Mouse (Mus musculus) midbrain, embryonic 10.5 days (tissue): ENCODE measurements around the gene Tead1. TPM values are rescaled to one million over a fixed set of nuclear protein-coding genes. Genes with fewer than 3 reads are reported as not detected.

ENCODE experiments used
- DNase-seq: peaks from one replicate; pipeline ENCODE4 v3.0.0-alpha.2; 2017; ENCODE audit warnings: low spot score
- H3K27ac ChIP-seq: fragments of 300-500 bp; sonication (generic); replicated peaks from 2 replicates; pipeline ENCODE4 v1.5.1; 2016; ENCODE audit warnings: mild to moderate bottlenecking
- H3K27me3 ChIP-seq: fragments of 300-500 bp; sonication (generic); 2 replicates; pipeline ENCODE4 v1.6.1; 2016; ENCODE audit warnings: low read depth, mild to moderate bottlenecking; ENCODE audit not compliant: poor library complexity, severe bottlenecking
- H3K36me3 ChIP-seq: fragments of 300-500 bp; sonication (generic); 2 replicates; pipeline ENCODE4 v1.6.1; 2016; ENCODE audit warnings: mild to moderate bottlenecking, moderate library complexity
- H3K4me1 ChIP-seq: fragments of 300-500 bp; sonication (generic); 2 replicates; pipeline ENCODE4 v1.6.1; 2016
- H3K4me3 ChIP-seq: fragments of 300-500 bp; sonication (generic); 2 replicates; pipeline ENCODE4 v1.5.1; 2016; ENCODE audit warnings: mild to moderate bottlenecking, moderate library complexity
- H3K9me3 ChIP-seq: fragments of 300-500 bp; sonication (generic); replicated peaks from 2 replicates; pipeline ENCODE4 v1.6.1; 2016; ENCODE audit warnings: mild to moderate bottlenecking
- WGBS: fragments of 180-500 bp; shearing (Covaris S2); methylation state at CpG from one replicate; pipeline ENCODE4 v1.1.7; 2016; 5-methylcytosine and 5-hydroxymethylcytosine counted together
- polyA plus RNA-seq: library from polyadenylated mRNA; unstranded; fragments of >200 nt; fragmentation: Nextera tagmentation; extraction: Ambion mirVana; gene quantifications from 2 replicates; pipeline ENCODE4 v1.2.1, GENCODE M21; 2016

Gene Tead1
- polyA plus RNA-seq, 1 experiment from 2014 or later, result 17.1 TPM

DNA sequence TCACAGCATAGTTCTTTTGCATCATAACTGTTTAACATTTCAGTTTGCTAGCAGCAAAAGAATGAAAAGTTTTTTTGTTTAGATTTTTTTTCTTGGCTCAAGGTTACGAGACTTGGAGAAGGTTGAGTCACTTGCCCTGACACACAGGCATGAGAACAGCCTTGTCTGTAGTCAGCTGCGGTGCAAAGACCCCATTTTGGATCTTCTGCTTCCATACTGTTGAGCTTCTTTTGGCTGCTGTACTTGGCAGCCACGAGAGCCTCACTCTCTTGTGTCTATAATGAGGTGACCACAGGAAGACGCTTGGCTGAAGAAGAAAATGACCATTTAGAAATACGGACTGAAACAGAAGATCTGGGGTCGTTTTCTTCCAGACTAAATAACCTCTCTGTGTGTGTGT lies 159.0 kb downstream of the Tead1 start:
- peaks cover 23% of the 10 kb centered on the region for H3K36me3 ChIP-seq
- H3K4me3 ChIP-seq, result no peak overlapping the region
- peaks cover 11% of the 10 kb centered on the region; the same call in 1 of the 2 replicates for H3K9me3 ChIP-seq
- H3K4me1 ChIP-seq, result peaks cover 47% of the 10 kb centered on the region
- H3K27me3 ChIP-seq, result peaks cover 7% of the 10 kb centered on the region; the same call in 1 of the 2 replicates
- H3K27ac ChIP-seq, result no peak overlapping the region
- DNase-seq, result no peak
- 91% methylated on average over 6 of the region's 6 CpGs for WGBS

DNA sequence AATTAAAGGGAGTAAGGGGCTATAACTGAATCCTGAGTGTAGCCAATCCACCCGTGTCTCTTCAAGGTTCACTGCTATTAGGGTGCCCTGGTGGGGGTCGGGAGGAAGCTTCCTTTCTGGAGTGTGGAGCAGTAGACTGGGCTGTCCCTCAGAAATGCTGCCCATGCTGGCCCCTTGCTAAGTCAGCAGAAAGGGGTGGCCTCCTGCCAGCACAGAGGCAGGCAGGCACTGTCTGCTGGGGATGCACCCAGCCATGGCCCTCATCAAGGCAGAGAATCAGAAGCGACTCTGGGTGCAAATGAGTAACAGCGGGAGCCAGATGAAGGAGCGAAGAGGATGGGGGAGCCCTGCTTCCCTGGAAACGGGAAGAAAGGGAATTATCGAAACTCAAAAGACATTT lies 161.2 kb downstream of the Tead1 start:
- no peak for DNase-seq
- WGBS, result 12% methylated on average over 7 of the region's 7 CpGs
- Histone ChIP-seq H3K27ac (peak overlapping the region; percentile 79), H3K4me3 (peak overlapping the region; percentile 20; the same call in 1 of the 2 replicates), H3K36me3 (peaks cover 23% of the 10 kb centered on the region), H3K4me1 (peaks cover 46% of the 10 kb centered on the region), H3K27me3 (peaks cover 7% of the 10 kb centered on the region; the same call in 1 of the 2 replicates), H3K9me3 (peaks cover 11% of the 10 kb centered on the region; the same call in 1 of the 2 replicates)

DNA sequence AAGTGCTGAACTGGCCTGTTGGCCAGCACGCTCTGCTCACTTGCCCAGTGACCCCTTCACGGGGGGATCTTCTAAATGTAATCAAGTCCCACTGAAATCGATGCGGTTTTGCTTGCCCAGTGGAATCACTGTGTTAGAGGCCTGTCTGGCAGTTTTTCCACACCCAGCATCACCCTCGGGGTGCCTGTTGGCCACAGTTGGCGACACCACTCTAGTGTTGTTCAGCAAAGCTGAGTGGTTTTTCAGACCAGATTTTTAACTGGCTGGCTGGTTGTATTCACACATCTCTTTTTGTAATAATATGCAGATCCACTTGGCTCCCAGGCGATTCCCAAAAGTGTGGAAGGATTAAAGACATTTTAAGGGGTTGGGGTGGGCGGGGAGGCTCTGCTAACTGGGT lies 161.8 kb downstream of the Tead1 start:
- DNase-seq, result peak; percentile 24
- H3K27ac ChIP-seq, result peak overlapping the region; percentile 79
- peaks cover 7% of the 10 kb centered on the region; the same call in 1 of the 2 replicates for H3K27me3 ChIP-seq
- peak overlapping the region; percentile 20; the same call in 1 of the 2 replicates for H3K4me3 ChIP-seq
- H3K4me1 ChIP-seq, result peaks cover 45% of the 10 kb centered on the region
- 18% methylated on average over 8 of the region's 8 CpGs for WGBS
- H3K36me3 ChIP-seq, result peaks cover 23% of the 10 kb centered on the region
- peaks cover 11% of the 10 kb centered on the region; the same call in 1 of the 2 replicates for H3K9me3 ChIP-seq

DNA sequence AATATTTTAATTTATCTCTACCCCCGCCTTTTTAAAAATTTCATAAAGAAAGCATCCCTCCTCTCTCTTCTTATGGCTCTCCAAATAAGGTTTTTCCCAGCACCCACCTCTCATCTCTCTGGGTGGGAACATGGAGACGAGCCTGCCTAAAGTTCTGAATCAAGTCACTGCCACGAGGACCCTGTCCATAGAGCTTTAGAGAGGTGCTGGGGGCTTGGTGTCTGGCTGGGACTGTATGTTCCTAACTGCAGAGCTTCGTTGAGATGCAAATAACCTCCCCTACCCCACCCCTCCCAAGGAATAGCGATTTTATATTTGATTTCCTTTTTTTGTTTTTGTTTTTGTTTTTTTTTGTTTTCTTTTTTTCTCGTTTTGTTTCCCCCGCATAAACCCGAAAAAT lies 162.4 kb downstream of the Tead1 start:
- Histone ChIP-seq H3K4me3 (peak overlapping the region; percentile 32; the same call in 1 of the 2 replicates), H3K4me1 (peaks cover 44% of the 10 kb centered on the region), H3K27ac (peak overlapping the region; percentile 79), H3K9me3 (peaks cover 11% of the 10 kb centered on the region; the same call in 1 of the 2 replicates), H3K27me3 (peaks cover 7% of the 10 kb centered on the region; the same call in 1 of the 2 replicates), H3K36me3 (peaks cover 19% of the 10 kb centered on the region)
- DNase-seq, result no peak
- WGBS, result 9% methylated on average over 8 of the region's 8 CpGs

DNA sequence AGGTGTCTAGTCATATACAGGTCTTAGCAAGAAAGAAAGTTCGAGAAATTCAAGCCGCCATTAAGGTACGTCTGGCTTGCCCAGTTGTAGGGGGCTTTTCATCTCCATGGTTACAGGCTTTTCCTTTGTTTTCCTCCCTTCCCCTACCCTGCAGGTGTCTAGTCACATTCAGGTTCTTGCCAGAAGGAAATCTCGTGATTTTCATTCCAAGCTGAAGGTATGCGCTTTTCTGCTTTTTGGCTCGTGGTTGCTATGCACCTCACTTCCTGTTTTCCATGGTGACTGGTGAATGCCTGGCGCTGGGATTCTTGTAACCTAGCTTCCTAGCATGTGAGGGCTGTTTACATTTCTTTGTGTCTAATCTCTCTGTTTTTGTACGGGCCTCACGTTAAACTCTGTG lies 162.8 kb downstream of the Tead1 start:
- H3K27me3 ChIP-seq, result peaks cover 7% of the 10 kb centered on the region; the same call in 1 of the 2 replicates
- H3K9me3 ChIP-seq, result peaks cover 8% of the 10 kb centered on the region; the same call in 1 of the 2 replicates
- H3K27ac ChIP-seq, result peak overlapping the region; percentile 79
- H3K36me3 ChIP-seq, result peaks cover 15% of the 10 kb centered on the region
- peak; percentile 79 for DNase-seq
- H3K4me3 ChIP-seq, result peak overlapping the region; percentile 32; the same call in 1 of the 2 replicates
- 3% methylated on average over 9 of the region's 9 CpGs for WGBS
- peaks cover 44% of the 10 kb centered on the region for H3K4me1 ChIP-seq

DNA sequence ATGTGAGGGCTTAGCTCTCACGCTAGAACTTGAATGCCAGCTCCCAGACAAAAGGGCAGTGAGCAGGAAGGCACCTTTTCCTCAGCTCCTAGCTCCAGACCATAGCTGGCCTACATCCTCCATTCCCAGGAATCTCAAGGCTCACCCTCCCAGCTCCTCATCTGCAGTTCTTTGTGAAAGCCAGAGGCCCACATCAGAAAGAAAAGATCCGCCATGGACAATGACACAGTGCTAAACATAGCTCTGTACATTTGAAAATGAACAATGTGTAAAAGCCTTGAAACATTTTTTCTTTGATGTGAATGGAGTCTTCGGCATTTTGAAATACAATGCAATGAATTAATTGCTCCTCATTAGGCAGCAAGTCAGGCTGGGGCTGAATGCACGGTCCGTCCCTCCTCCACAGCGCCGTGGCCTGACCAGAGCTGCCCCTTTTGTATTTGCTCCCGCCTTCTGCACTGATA lies 172.2 kb downstream of the Tead1 start:
- Histone ChIP-seq H3K9me3 (no peaks in the 10 kb centered on the region), H3K27me3 (peaks cover 18% of the 10 kb centered on the region), H3K4me1 (peaks cover 69% of the 10 kb centered on the region), H3K4me3 (no peak overlapping the region), H3K27ac (peak overlapping the region; percentile 84), H3K36me3 (peaks cover 24% of the 10 kb centered on the region)
- WGBS, result 21% methylated on average over 8 of the region's 8 CpGs
- DNase-seq, result peak; percentile 38

DNA sequence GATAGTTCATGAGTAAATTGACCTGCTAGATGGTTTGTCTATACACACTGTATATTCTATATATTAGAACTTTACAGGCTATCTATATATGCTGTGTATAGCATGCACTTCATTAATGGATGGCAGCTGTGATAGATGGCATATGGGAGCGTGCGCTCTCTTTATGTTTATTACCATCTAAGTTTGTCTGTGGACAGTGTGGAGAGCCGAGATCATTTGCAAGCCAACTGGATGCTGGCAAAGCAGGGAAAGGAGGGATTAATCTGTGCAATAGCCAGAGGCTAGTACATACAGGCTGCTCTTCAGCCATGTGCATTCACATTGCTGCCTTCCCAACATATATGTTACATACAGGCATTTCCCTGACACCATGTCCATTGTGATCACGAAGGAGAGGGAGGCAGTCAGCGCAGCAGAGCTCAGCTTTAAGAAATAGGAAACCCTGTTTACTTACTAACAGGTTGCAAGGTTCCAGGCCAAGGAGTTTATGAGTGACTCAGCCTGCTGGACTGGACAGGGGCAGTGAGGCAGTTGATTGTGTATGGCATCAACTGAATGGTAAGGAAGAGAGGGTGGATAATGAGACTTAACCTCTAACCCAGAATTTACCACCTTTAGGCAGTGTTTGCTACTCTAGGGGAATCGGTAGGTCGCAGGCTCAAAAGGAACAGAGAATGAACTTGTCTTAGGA lies 173.2 kb downstream of the Tead1 start:
- no peak for DNase-seq
- 64% methylated on average over 7 of the region's 7 CpGs for WGBS
- Histone ChIP-seq H3K4me1 (peaks cover 74% of the 10 kb centered on the region), H3K36me3 (peaks cover 26% of the 10 kb centered on the region), H3K9me3 (no peaks in the 10 kb centered on the region), H3K27me3 (peaks cover 18% of the 10 kb centered on the region), H3K27ac (peak overlapping the region; percentile 38; the same call in 1 of the 2 replicates), H3K4me3 (no peak overlapping the region)

DNA sequence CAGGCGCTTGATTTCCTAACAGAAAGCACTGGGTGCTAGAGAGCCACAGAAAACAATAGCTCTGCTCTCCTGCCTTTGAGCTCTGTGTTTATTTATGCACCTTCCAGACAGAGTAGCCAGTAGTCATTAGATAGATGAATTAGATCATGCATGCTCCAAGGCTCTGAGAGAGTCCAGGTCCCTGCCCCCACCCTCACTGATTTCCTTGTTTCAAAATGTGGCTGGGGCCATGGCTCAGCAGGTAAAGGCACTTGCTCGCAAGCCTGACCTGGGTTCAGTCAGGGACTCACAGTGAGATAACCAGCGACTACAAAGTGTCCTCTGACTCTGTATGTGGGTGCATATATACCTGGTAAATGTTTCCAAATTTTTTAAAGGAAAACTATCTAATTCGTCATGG lies 174.7 kb downstream of the Tead1 start:
- DNase-seq, result no peak

DNA sequence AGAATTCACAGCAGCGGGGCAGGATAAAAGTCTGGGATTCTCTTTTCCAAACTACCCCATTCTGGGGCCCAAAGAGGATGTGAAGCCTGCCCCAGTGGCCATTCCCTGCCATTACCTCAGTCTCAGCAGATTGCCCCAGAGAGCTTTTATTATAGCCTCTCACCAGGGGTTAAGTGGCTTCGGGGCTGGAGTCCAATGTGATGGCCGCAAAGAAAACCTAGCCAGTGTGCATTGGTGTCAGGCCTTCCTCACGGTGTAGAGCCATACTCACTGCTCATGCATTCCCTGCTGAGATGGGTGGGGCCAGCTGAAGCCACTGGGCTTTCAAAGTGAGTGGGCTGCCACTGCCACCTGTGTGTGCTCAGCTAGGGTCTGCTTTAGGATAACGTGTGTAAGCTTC lies 175.4 kb downstream of the Tead1 start:
- Histone ChIP-seq H3K36me3 (peaks cover 35% of the 10 kb centered on the region), H3K27ac (no peak overlapping the region), H3K4me1 (peaks cover 70% of the 10 kb centered on the region), H3K27me3 (peaks cover 11% of the 10 kb centered on the region), H3K9me3 (no peaks in the 10 kb centered on the region), H3K4me3 (no peak overlapping the region)
- 27% methylated on average over 5 of the region's 5 CpGs for WGBS
- peak; percentile 36 for DNase-seq

More for the DNA sequence above, 174.7 kb downstream of the Tead1 start:
- Histone ChIP-seq H3K36me3 (peaks cover 38% of the 10 kb centered on the region), H3K4me3 (no peak overlapping the region), H3K4me1 (peaks cover 72% of the 10 kb centered on the region), H3K27me3 (peaks cover 17% of the 10 kb centered on the region), H3K27ac (no peak overlapping the region), H3K9me3 (no peaks in the 10 kb centered on the region)
- WGBS, result 67% methylated on average over 4 of the region's 4 CpGs

DNA sequence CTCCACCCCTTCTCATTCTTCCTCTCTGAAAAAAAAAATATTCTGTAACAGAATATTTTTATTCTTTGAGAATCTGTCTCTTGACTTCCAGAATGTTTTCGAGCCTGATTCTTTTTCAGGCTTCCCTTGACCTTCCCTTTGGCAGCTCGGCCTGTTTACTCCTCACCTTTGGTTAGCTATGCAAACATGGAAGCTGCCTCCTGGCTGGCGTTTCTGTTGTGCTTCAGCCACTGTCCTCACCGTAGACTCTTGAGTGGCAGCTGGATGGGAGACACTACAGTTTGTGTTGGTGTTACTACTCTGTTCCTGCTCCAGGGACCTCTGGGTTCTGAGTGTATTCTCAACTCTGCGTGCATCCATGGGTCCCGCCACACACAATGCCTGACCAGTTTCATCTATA lies 176.3 kb downstream of the Tead1 start:
- peaks cover 64% of the 10 kb centered on the region for H3K4me1 ChIP-seq

DNA sequence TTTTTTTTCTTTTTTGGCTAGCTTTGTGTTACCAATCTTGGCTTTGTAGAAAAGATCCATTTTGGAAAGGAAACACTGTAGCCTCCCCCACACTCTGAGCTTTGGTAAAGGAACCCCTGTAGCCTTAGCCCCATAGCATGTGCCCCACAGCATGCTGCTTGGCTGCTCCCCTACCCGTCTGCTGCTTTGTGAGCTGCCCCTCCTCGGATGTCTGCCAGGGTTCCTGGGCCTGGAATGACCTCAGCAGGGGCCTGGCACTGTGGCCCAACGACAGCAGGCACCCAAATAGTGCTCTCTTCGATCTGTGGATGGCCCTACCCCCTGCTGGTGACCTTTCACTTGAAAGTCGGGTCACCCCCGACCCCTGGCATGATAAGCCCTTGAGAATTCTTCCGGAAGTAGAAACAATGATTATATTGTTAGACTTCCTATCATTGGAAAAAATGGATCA lies 177.0 kb downstream of the Tead1 start:
- DNase-seq, result no peak
- WGBS, result 28% methylated on average over 7 of the region's 7 CpGs
- H3K4me1 ChIP-seq, result peaks cover 57% of the 10 kb centered on the region

More for the DNA sequence above, 176.3 kb downstream of the Tead1 start:
- no peak for DNase-seq
- WGBS, result 75% methylated on average over 6 of the region's 6 CpGs
- H3K9me3 ChIP-seq, result no peaks in the 10 kb centered on the region
- no peak overlapping the region for H3K4me3 ChIP-seq
- H3K27ac ChIP-seq, result no peak overlapping the region
- H3K27me3 ChIP-seq, result peaks cover 4% of the 10 kb centered on the region; the same call in 1 of the 2 replicates
- peaks cover 34% of the 10 kb centered on the region for H3K36me3 ChIP-seq

DNA sequence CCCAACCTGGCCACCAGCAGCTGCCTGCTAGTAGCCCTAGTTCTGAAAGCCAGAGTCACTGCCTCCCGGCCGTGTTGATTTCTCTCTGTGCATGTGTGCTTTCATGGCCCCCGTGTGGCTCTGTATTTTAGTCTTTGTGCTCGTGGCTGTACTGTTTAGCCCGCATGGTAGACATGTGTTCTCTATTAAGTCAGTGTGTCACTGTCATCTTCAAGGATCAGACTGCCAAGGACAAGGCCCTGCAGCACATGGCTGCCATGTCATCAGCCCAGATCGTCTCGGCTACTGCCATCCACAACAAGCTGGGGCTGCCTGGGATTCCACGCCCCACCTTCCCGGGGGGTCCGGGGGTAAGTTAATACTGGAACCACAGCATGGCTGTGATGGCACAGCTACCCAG lies 177.5 kb downstream of the Tead1 start:
- DNase-seq, result no peak
- Histone ChIP-seq H3K27me3 (peaks cover 4% of the 10 kb centered on the region; the same call in 1 of the 2 replicates), H3K27ac (no peak overlapping the region)

More for the DNA sequence above, 177.0 kb downstream of the Tead1 start:
- Histone ChIP-seq H3K4me3 (no peak overlapping the region), H3K36me3 (peaks cover 36% of the 10 kb centered on the region), H3K27ac (no peak overlapping the region), H3K27me3 (peaks cover 4% of the 10 kb centered on the region; the same call in 1 of the 2 replicates), H3K9me3 (no peaks in the 10 kb centered on the region)

DNA sequence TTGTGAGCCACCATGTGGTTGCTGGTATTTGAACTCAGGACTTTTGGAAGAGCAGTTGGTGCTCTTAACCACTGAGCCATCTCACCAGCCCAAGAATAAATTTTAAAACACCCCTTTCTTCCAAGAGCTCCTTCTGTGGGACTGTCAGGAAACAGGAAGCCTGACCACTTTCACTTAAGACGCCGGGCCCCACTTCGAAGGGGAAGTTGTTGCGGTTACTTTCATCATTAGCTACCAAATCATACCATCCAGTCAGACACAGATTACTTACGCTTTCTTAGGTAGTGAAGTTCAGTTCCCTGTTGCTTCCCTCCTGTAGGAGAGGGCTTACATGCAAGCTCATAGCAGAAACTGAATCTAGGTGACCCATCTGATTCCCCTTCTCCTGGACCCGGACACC lies 180.8 kb downstream of the Tead1 start:
- DNase-seq, result no peak
- 89% methylated on average over 6 of the region's 6 CpGs for WGBS
- Histone ChIP-seq H3K36me3 (peaks cover 73% of the 10 kb centered on the region), H3K4me3 (no peak overlapping the region), H3K27me3 (no peaks in the 10 kb centered on the region), H3K4me1 (peaks cover 19% of the 10 kb centered on the region), H3K9me3 (no peaks in the 10 kb centered on the region), H3K27ac (no peak overlapping the region)

More for the DNA sequence above, 177.5 kb downstream of the Tead1 start:
- Histone ChIP-seq H3K9me3 (no peaks in the 10 kb centered on the region), H3K4me3 (no peak overlapping the region), H3K4me1 (peaks cover 52% of the 10 kb centered on the region), H3K36me3 (peaks cover 40% of the 10 kb centered on the region)
- 75% methylated on average over 10 of the region's 10 CpGs for WGBS
